Mouse (Mus musculus) lung, embryonic 16.5 days (tissue): Measurements from ENCODE around the gene Alkbh2. TPM values are rescaled to one million over a fixed set of nuclear protein-coding genes. Genes with fewer than 3 reads are reported as not detected.

Experiments used
- ATAC-seq: fragments of 200-750 bp; cut with Nextera tagmentation; 2 replicates; pipeline ENCODE4 v1.8.0; 2017; ENCODE audit warnings: low read depth, mild to moderate bottlenecking, moderate library complexity
- H3K27ac ChIP-seq: fragments of 300-500 bp; sonication (generic); 2 replicates; pipeline ENCODE4 v1.5.1; 2014; ENCODE audit warnings: mild to moderate bottlenecking, control low read depth, low read length
- H3K27me3 ChIP-seq: fragments of 300-500 bp; sonication (generic); 2 replicates; pipeline ENCODE4 v1.6.1; 2014; ENCODE audit warnings: low read depth, low read length, mixed read lengths; ENCODE audit not compliant: control insufficient read depth, insufficient read depth
- H3K36me3 ChIP-seq: fragments of 300-500 bp; sonication (generic); 2 replicates; pipeline ENCODE4 v1.6.1; 2014; ENCODE audit warnings: low read length; ENCODE audit not compliant: control insufficient read depth, insufficient read depth
- H3K4me1 ChIP-seq: fragments of 300-500 bp; sonication (generic); replicated peaks from 2 replicates; pipeline ENCODE4 v1.6.1; 2014; ENCODE audit warnings: low read length, mixed read lengths; ENCODE audit not compliant: control insufficient read depth, insufficient read depth
- H3K4me2 ChIP-seq: fragments of 300-500 bp; sonication (generic); 2 replicates; pipeline ENCODE4 v1.6.1; 2014; ENCODE audit warnings: low read depth, low read length, control low read depth
- H3K4me3 ChIP-seq: fragments of 300-500 bp; sonication (generic); 2 replicates; pipeline ENCODE4 v1.5.1; 2014; ENCODE audit warnings: mild to moderate bottlenecking, low read length, control low read depth
- H3K9ac ChIP-seq: fragments of 300-500 bp; sonication (generic); 2 replicates; pipeline ENCODE4 v1.6.1; 2014; ENCODE audit warnings: low read length, control low read depth
- H3K9me3 ChIP-seq: fragments of 300-500 bp; sonication (generic); 2 replicates; pipeline ENCODE4 v1.6.1; 2016; ENCODE audit warnings: low read length; ENCODE audit not compliant: control insufficient read depth
- whole genome bisulfite sequencing: fragments of 180-500 bp; shearing (Covaris S2); extraction: QIAGEN DNeasy Blood & Tissue Kit; methylation state at CpG from one replicate; pipeline ENCODE4 v1.1.7; 2014; 5-methylcytosine and 5-hydroxymethylcytosine counted together
- polyA plus RNA-seq: library from polyadenylated mRNA; unstranded; fragments of >200 nt; fragmentation: Nextera tagmentation; extraction: Ambion mirVana; gene quantifications from 2 replicates; pipeline ENCODE4 v1.2.1, GENCODE M21; 2015

Gene Alkbh2
- polyA plus RNA-seq, 1 experiment from 2014 or later, result 6.3 TPM

DNA sequence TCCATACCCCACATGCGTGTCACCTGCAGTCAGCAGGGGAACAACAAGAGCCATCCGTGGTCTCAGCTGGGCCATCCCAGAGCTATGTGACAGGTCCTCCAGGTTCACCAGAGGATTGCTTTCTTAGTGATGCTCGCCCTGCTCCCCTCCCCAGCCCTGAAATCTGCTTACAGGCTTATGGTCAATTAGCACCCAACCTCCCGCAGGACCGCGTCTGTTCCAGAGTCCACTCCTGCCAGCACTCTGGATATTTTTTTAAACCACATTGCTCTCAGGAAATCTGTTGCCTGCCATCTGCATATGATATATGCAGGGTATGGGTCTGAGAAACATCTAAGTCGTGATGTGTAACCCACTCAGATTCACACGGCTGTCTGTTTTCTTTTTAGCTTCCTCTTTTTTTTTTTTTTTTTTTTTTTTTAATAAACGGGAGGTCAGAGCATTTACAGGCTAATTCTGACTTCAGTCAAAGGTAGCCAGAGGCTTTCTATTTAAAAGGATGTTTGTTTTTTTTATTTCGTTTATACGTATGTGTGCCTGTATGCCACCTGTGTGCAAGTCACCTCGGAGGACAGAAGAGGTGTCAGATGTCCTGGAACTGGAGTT is 40.0 kb downstream of the Alkbh2 start:
- H3K27ac ChIP-seq, result no peak overlapping the region
- H3K9me3 ChIP-seq, result no peaks in the 10 kb centered on the region
- no peaks in the 10 kb centered on the region for H3K4me1 ChIP-seq
- H3K4me2 ChIP-seq, result no peak overlapping the region
- H3K4me3 ChIP-seq, result no peak overlapping the region
- WGBS, result 61% methylated on average over 12 of the region's 12 CpGs
- H3K9ac ChIP-seq, result no peak overlapping the region
- H3K36me3 ChIP-seq, result no peaks in the 10 kb centered on the region
- no peaks in the 10 kb centered on the region for H3K27me3 ChIP-seq
- ATAC-seq, result no peak

DNA sequence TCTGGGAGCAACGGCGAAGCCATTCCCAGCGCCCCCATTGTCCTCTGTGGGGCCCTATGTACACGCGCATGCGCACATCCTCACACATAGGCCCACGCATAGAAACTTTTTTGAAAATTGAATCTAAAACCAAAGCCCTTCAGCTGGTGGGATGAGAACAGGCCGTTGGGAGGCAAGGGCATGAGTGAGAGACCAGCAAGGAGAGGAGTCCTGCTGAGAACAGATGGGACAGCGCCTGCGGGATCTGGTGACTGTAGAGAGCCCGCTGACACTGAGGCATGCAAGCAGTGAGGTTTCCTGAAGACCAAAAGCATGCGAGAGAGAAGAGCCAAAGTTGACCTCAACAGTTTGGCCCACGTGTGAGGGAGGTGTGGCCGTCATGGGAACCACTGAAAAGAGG is 42.5 kb downstream of the Alkbh2 start:
- Histone ChIP-seq H3K27ac (no peak overlapping the region), H3K4me2 (no peak overlapping the region), H3K9me3 (no peaks in the 10 kb centered on the region), H3K4me3 (no peak overlapping the region), H3K9ac (no peak overlapping the region), H3K4me1 (no peaks in the 10 kb centered on the region), H3K36me3 (no peaks in the 10 kb centered on the region), H3K27me3 (no peaks in the 10 kb centered on the region)
- no peak for ATAC-seq
- WGBS, result 66% methylated on average over 14 of the region's 14 CpGs

- H3K4me1 ChIP-seq, result no peaks in the 10 kb centered on the region
- no peaks in the 10 kb centered on the region for H3K36me3 ChIP-seq
- no peak overlapping the region for H3K4me3 ChIP-seq
- ATAC-seq, result no peak
- WGBS, result 55% methylated on average over 8 of the region's 8 CpGs
- H3K9ac ChIP-seq, result no peak overlapping the region
- no peaks in the 10 kb centered on the region for H3K9me3 ChIP-seq
- no peak overlapping the region for H3K27ac ChIP-seq
- no peaks in the 10 kb centered on the region for H3K27me3 ChIP-seq
- H3K4me2 ChIP-seq, result no peak overlapping the region
Observed at GRCm38 (mm10) chr5:114077009-114077408, 51.0 kb downstream of the Alkbh2 start.

Other genes starting within 250 kb of the Alkbh2 start
- gene Coro1c, start 219.5 kb downstream of the Alkbh2 start, polyA plus RNA-seq, result 131 and 138 TPM in 2 replicates
- 13.2 and 15.1 TPM in 2 replicates for gene Ssh1, start 134.3 kb downstream of the Alkbh2 start, polyA plus RNA-seq
- not detected in 2 replicates for gene Dao, start 124.5 kb downstream of the Alkbh2 start, polyA plus RNA-seq
- gene Usp30, start 62.8 kb downstream of the Alkbh2 start, polyA plus RNA-seq, result 11.7 and 12.0 TPM in 2 replicates
- 0.30 and 0.41 TPM in 2 replicates for gene Svop, start 36.6 kb downstream of the Alkbh2 start, polyA plus RNA-seq
- 33.8 and 38.6 TPM in 2 replicates for gene Ung, start 2.2 kb upstream of the Alkbh2 start, polyA plus RNA-seq
- gene Acacb, start 18.3 kb upstream of the Alkbh2 start, polyA plus RNA-seq, result 2.0 and 2.3 TPM in 2 replicates
- gene Foxn4, start 145.6 kb upstream of the Alkbh2 start, polyA plus RNA-seq, result 3.6 and 5.3 TPM in 2 replicates
- 5.4 and 6.8 TPM in 2 replicates for gene Myo1h, start 160.9 kb upstream of the Alkbh2 start, polyA plus RNA-seq